Mouse (Mus musculus) embryonic fibroblast, embryonic 13.5 days (primary cell): Measurements from ENCODE around the gene Shbg.

Experiments
- CTCF ChIP-seq: IDR thresholded peaks from 2 replicates; pipeline ENCODE4 v1.5.1; 2011; ENCODE audit warnings: mild to moderate bottlenecking, control low read depth, low read length, moderate library complexity, borderline replicate concordance; ENCODE audit not compliant: insufficient read depth
- POLR2A ChIP-seq: IDR thresholded peaks from 2 replicates; pipeline ENCODE4 v1.6.1; 2011; ENCODE audit warnings: low read depth, mild to moderate bottlenecking, control low read depth, low read length, moderate library complexity

DNA sequence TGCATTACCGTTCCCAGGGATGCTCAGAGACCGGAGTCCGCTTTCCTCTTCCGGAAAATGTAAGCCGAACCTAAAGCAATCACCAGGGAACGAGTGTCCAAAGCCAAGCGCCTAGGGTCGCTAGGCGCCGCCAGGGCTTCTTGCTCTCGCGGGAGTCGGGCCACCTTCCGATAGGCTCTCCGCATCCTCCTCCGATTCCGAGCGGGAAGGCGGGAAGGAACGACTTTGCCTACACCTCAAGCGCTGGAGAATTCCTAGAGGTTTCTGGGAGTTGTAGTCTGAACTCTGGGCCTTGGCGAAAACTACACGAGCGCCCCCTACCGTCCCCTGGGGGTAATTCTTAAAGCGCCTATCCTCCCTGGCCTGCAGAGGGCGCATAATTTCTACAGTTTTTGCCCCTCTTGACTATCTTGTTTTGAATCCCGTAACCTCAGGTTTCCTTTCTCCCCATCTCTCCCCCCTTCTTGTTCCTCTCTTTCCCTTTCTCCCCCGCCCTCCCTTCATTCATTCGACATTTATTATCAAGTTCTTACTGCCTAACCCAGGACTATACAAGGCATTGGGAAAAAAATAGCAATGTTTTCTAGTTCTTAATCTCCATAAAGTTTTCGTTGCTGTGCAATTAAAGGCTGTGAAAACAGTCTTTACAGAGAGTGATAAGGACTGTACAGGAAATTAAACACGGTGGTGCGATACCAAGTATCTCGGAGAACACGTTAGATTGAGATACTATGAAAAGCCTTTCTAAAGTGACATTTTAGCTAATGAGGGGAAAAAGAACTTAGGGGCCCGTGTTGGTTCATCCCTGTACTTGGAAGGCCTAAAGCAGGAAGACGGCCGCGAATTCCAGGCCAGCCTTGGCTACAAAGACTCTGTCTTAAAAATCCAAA, 38.3 kb downstream of the Shbg start:
- TF ChIP-seq CTCF (peak; percentile 68), POLR2A (peak; percentile 73)
